Mouse (Mus musculus): ENCODE data around the gene 4933402J07Rik.

GRCm38 (mm10) chr8:87570564-87570855, 6.9 kb downstream of the 4933402J07Rik start:
- TF ChIP-seq CTCF (IDR thresholded peaks at IDR 0.05; ENCODE audit: insufficient read depth, low read length) (no peak), POLR2A (IDR thresholded peaks at IDR 0.05; ENCODE audit: borderline replicate concordance, extremely low read depth, low read depth, low read length) (no peak)

Measured in lung, adult 2 months (tissue).